Mouse (Mus musculus) kidney, embryonic 15.5 days (tissue): Measurements from ENCODE around the gene Igf1r. TPM values are rescaled to one million over a fixed set of nuclear protein-coding genes. Genes with fewer than 3 reads are reported as not detected.
A peak's percentile ranks its signal among the peaks of the same experiment; 100 is the strongest.

Experiments used
- ATAC-seq: fragments of 200-750 bp; cut with Nextera tagmentation; replicated peaks from 2 replicates; pipeline ENCODE4 v1.8.0; 2017; ENCODE audit warnings: moderate TSS enrichment; ENCODE audit not compliant: low FRiP score
- H3K27ac ChIP-seq: fragments of 300-500 bp; sonication (generic); 2 replicates; pipeline ENCODE4 v1.5.1; 2015; ENCODE audit warnings: mild to moderate bottlenecking, inconsistent platforms
- H3K27me3 ChIP-seq: fragments of 300-500 bp; sonication (generic); 2 replicates; pipeline ENCODE4 v1.6.1; 2015; ENCODE audit warnings: inconsistent platforms
- H3K36me3 ChIP-seq: fragments of 300-500 bp; sonication (generic); 2 replicates; pipeline ENCODE4 v1.6.1; 2015; ENCODE audit warnings: inconsistent platforms
- H3K4me1 ChIP-seq: fragments of 300-500 bp; sonication (generic); 2 replicates; pipeline ENCODE4 v1.6.1; 2015; ENCODE audit warnings: inconsistent platforms
- H3K4me2 ChIP-seq: fragments of 300-500 bp; sonication (generic); 2 replicates; pipeline ENCODE4 v1.6.1; 2015; ENCODE audit warnings: moderate library complexity, mild to moderate bottlenecking, inconsistent platforms
- H3K4me3 ChIP-seq: fragments of 300-500 bp; sonication (generic); replicated peaks from 2 replicates; pipeline ENCODE4 v1.5.1; 2015; ENCODE audit warnings: mild to moderate bottlenecking, inconsistent platforms
- H3K9ac ChIP-seq: fragments of 300-500 bp; sonication (generic); 2 replicates; pipeline ENCODE4 v1.6.1; 2015; ENCODE audit warnings: mild to moderate bottlenecking, inconsistent platforms
- H3K9me3 ChIP-seq: fragments of 300-500 bp; sonication (generic); replicated peaks from 2 replicates; pipeline ENCODE4 v1.6.1; 2016; ENCODE audit warnings: inconsistent platforms
- WGBS: fragments of 180-500 bp; shearing (Covaris S2); methylation state at CpG from one replicate; pipeline ENCODE4 v1.1.7; 2015; ENCODE audit warnings: mixed read lengths; 5-methylcytosine and 5-hydroxymethylcytosine counted together
- polyA plus RNA-seq: library from polyadenylated mRNA; unstranded; fragments of >200 nt; fragmentation: Nextera tagmentation; extraction: Ambion mirVana; gene quantifications from 2 replicates; pipeline ENCODE4 v1.2.1, GENCODE M21; 2015

Gene Igf1r
- polyA plus RNA-seq, 1 experiment from 2014 or later, result 26.9 TPM

GRCm38 (mm10) chr7:67943805-67944204 lies 8.8 kb upstream of the Igf1r start:
- 81% methylated on average over 9 of the region's 9 CpGs for WGBS
- Histone ChIP-seq H3K27ac (no peak overlapping the region), H3K4me1 (no peaks in the 10 kb centered on the region), H3K36me3 (no peaks in the 10 kb centered on the region), H3K9me3 (no peaks in the 10 kb centered on the region), H3K4me3 (no peak overlapping the region), H3K27me3 (peaks cover 20% of the 10 kb centered on the region), H3K9ac (no peak overlapping the region), H3K4me2 (no peak overlapping the region)
- no peak for ATAC-seq

- Histone ChIP-seq H3K27ac (no peak overlapping the region), H3K27me3 (peaks cover 20% of the 10 kb centered on the region), H3K9ac (no peak overlapping the region), H3K9me3 (no peaks in the 10 kb centered on the region), H3K36me3 (no peaks in the 10 kb centered on the region), H3K4me3 (no peak overlapping the region), H3K4me1 (0 out of 2 replicates have a peak, but pooled peaks cover 4% of the 10 kb centered on the region), H3K4me2 (no peak overlapping the region)
- 64% methylated on average over 1 of the region's 1 CpGs for WGBS
- ATAC-seq, result no peak
Observed at GRCm38 (mm10) chr7:67946901-67947300, 5.7 kb upstream of the Igf1r start.

- peak overlapping the region; percentile 94 for H3K4me3 ChIP-seq
- peak overlapping the region; percentile 84 for H3K9ac ChIP-seq
- H3K27me3 ChIP-seq, result peaks cover 14% of the 10 kb centered on the region
- ATAC-seq, result no peak; the same call in 1 of the 2 replicates
- H3K4me1 ChIP-seq, result peaks cover 16% of the 10 kb centered on the region
- H3K4me2 ChIP-seq, result peak overlapping the region; percentile 96
- no peaks in the 10 kb centered on the region for H3K9me3 ChIP-seq
- no peaks in the 10 kb centered on the region for H3K36me3 ChIP-seq
- peak overlapping the region; percentile 98 for H3K27ac ChIP-seq
- under 1% methylated on average over 24 of the region's 24 CpGs for WGBS
Observed at GRCm38 (mm10) chr7:67950346-67950814, 2.2 kb upstream of the Igf1r start.

GRCm38 (mm10) chr7:67950815-67951531 lies 1.7 kb upstream of the Igf1r start:
- WGBS, result under 1% methylated on average over 58 of the region's 71 CpGs
- Histone ChIP-seq H3K36me3 (no peaks in the 10 kb centered on the region), H3K9ac (peak overlapping the region; percentile 84), H3K27me3 (peaks cover 11% of the 10 kb centered on the region), H3K4me3 (peak overlapping the region; percentile 94), H3K4me1 (peaks cover 21% of the 10 kb centered on the region), H3K4me2 (peak overlapping the region; percentile 96), H3K27ac (peak overlapping the region; percentile 98), H3K9me3 (no peaks in the 10 kb centered on the region)
- ATAC-seq, result peak; percentile 80

GRCm38 (mm10) chr7:67951532-67952035 lies 1.0 kb upstream of the Igf1r start:
- Histone ChIP-seq H3K27ac (peak overlapping the region; percentile 98), H3K9me3 (no peaks in the 10 kb centered on the region), H3K4me2 (peak overlapping the region; percentile 96), H3K4me3 (peak overlapping the region; percentile 94), H3K9ac (peak overlapping the region; percentile 84), H3K27me3 (peaks cover 7% of the 10 kb centered on the region; the same call in 1 of the 2 replicates), H3K4me1 (peaks cover 25% of the 10 kb centered on the region), H3K36me3 (no peaks in the 10 kb centered on the region)
- peak; percentile 90 for ATAC-seq
- under 1% methylated on average over 46 of the region's 73 CpGs for WGBS

- H3K27me3 ChIP-seq, result 0 out of 2 replicates have a peak, but pooled peaks cover 3% of the 10 kb centered on the region
- H3K4me3 ChIP-seq, result peak overlapping the region; percentile 94
- WGBS, result under 1% methylated on average over 62 of the region's 91 CpGs
- H3K27ac ChIP-seq, result peak overlapping the region; percentile 98
- H3K4me2 ChIP-seq, result peak overlapping the region; percentile 96
- H3K4me1 ChIP-seq, result peaks cover 30% of the 10 kb centered on the region
- no peaks in the 10 kb centered on the region for H3K9me3 ChIP-seq
- peak; percentile 68 for ATAC-seq
- peak overlapping the region; percentile 84 for H3K9ac ChIP-seq
- no peaks in the 10 kb centered on the region for H3K36me3 ChIP-seq
Observed at GRCm38 (mm10) chr7:67952036-67952681, 468 bp upstream of the Igf1r start.

GRCm38 (mm10) chr7:67953764-67954242 lies 1.2 kb downstream of the Igf1r start:
- WGBS, result under 1% methylated on average over 22 of the region's 23 CpGs

GRCm38 (mm10) chr7:67954591-67955185 lies 2.1 kb downstream of the Igf1r start:
- 5% methylated on average over 10 of the region's 10 CpGs for WGBS
- H3K27me3 ChIP-seq, result no peaks in the 10 kb centered on the region

More at GRCm38 (mm10) chr7:67953764-67954242, 1.2 kb downstream of the Igf1r start:
- no peak for ATAC-seq
- H3K27me3 ChIP-seq, result no peaks in the 10 kb centered on the region
- no peaks in the 10 kb centered on the region for H3K36me3 ChIP-seq
- H3K27ac ChIP-seq, result peak overlapping the region; percentile 98
- peak overlapping the region; percentile 84 for H3K9ac ChIP-seq
- peaks cover 44% of the 10 kb centered on the region for H3K4me1 ChIP-seq
- H3K4me3 ChIP-seq, result peak overlapping the region; percentile 94
- peak overlapping the region; percentile 96 for H3K4me2 ChIP-seq
- no peaks in the 10 kb centered on the region for H3K9me3 ChIP-seq

GRCm38 (mm10) chr7:67955276-67955675 lies 2.6 kb downstream of the Igf1r start:
- WGBS, result 11% methylated on average over 5 of the region's 5 CpGs
- Histone ChIP-seq H3K27me3 (no peaks in the 10 kb centered on the region), H3K27ac (peak overlapping the region; percentile 98), H3K9ac (peak overlapping the region; percentile 84), H3K4me1 (peaks cover 57% of the 10 kb centered on the region), H3K4me3 (peak overlapping the region; percentile 94), H3K4me2 (peak overlapping the region; percentile 96), H3K9me3 (no peaks in the 10 kb centered on the region), H3K36me3 (no peaks in the 10 kb centered on the region)
- no peak for ATAC-seq

More at GRCm38 (mm10) chr7:67954591-67955185, 2.1 kb downstream of the Igf1r start:
- H3K9ac ChIP-seq, result peak overlapping the region; percentile 84
- H3K4me2 ChIP-seq, result peak overlapping the region; percentile 96
- peak overlapping the region; percentile 98 for H3K27ac ChIP-seq
- no peak for ATAC-seq
- H3K4me1 ChIP-seq, result peaks cover 53% of the 10 kb centered on the region
- H3K4me3 ChIP-seq, result peak overlapping the region; percentile 94
- H3K9me3 ChIP-seq, result no peaks in the 10 kb centered on the region
- H3K36me3 ChIP-seq, result no peaks in the 10 kb centered on the region

GRCm38 (mm10) chr7:67957376-67957775 lies 4.7 kb downstream of the Igf1r start:
- Histone ChIP-seq H3K27me3 (no peaks in the 10 kb centered on the region), H3K9ac (no peak overlapping the region), H3K4me1 (peaks cover 76% of the 10 kb centered on the region), H3K4me3 (no peak overlapping the region), H3K9me3 (no peaks in the 10 kb centered on the region), H3K4me2 (0 out of 2 replicates have a peak overlapping the region, but pooled peaks have one; percentile 2), H3K36me3 (no peaks in the 10 kb centered on the region), H3K27ac (no peak overlapping the region)
- ATAC-seq, result no peak
- WGBS, result 64% methylated on average over 6 of the region's 6 CpGs

GRCm38 (mm10) chr7:67958045-67958444 lies 5.4 kb downstream of the Igf1r start:
- ATAC-seq, result no peak
- no peak overlapping the region for H3K4me3 ChIP-seq
- H3K36me3 ChIP-seq, result no peaks in the 10 kb centered on the region
- WGBS, result 62% methylated on average over 18 of the region's 18 CpGs
- peaks cover 78% of the 10 kb centered on the region for H3K4me1 ChIP-seq
- H3K9ac ChIP-seq, result no peak overlapping the region
- no peak overlapping the region for H3K4me2 ChIP-seq
- H3K27ac ChIP-seq, result no peak overlapping the region
- H3K9me3 ChIP-seq, result no peaks in the 10 kb centered on the region
- H3K27me3 ChIP-seq, result no peaks in the 10 kb centered on the region
